Mouse (Mus musculus) MEL (cell line): Measurements from ENCODE around the gene Dtx3l. TPM values are rescaled to one million over a fixed set of nuclear protein-coding genes. Genes with fewer than 3 reads are reported as not detected.

Source experiments
- DNase-seq: peaks from one replicate; pipeline ENCODE4 v3.0.0; 2011; ENCODE audit warnings: low read depth, low spot score
- H3K27ac ChIP-seq: 2 replicates; pipeline ENCODE4 v1.5.1; 2012; ENCODE audit warnings: low read depth, mild to moderate bottlenecking, control low read depth, low read length, moderate library complexity; ENCODE audit not compliant: control insufficient read depth
- H3K27me3 ChIP-seq, 2 experiments: fragments of 150-350 bp in 1 of 2; sonication (generic) in 1 of 2; 2 replicates each; pipeline ENCODE4 v1.6.1; 2012; ENCODE audit warnings: low read length in 2 of 2, mild to moderate bottlenecking in 2 of 2, improper control_type of control experiment in 1 of 2, moderate library complexity in 1 of 2; ENCODE audit not compliant: insufficient read depth in 2 of 2, control insufficient read depth in 1 of 2
- H3K36me3 ChIP-seq, 2 experiments: 2 replicates each; pipeline ENCODE4 v1.6.1; 2012 to 2014; ENCODE audit warnings: low read length in 2 of 2, improper control_type of control experiment in 1 of 2, inconsistent platforms in 1 of 2, mild to moderate bottlenecking in 1 of 2; ENCODE audit not compliant: insufficient read depth in 2 of 2, control insufficient read depth in 1 of 2
- H3K4me1 ChIP-seq, 2 experiments: fragments of 150-350 bp in 1 of 2; sonication (generic) in 1 of 2; 2 replicates each; pipeline ENCODE4 v1.6.1; 2012; ENCODE audit warnings: low read length in 2 of 2, improper control_type of control experiment in 1 of 2, mild to moderate bottlenecking in 1 of 2; ENCODE audit not compliant: insufficient read depth in 2 of 2, control insufficient read depth in 1 of 2
- H3K4me3 ChIP-seq, 2 experiments: fragments of 150-350 bp in 1 of 2; sonication (generic) in 1 of 2; 2 replicates each; pipeline ENCODE4 v1.5.1; 2012; ENCODE audit warnings: low read depth in 2 of 2, low read length in 2 of 2, mild to moderate bottlenecking in 2 of 2, moderate library complexity in 2 of 2, control low read depth in 1 of 2, improper control_type of control experiment in 1 of 2; ENCODE audit not compliant: control insufficient read depth in 1 of 2, insufficient read depth in 1 of 2
- H3K79me2 ChIP-seq: 2 replicates; pipeline ENCODE4 v1.6.1; 2012; ENCODE audit warnings: mild to moderate bottlenecking, low read length, moderate library complexity; ENCODE audit not compliant: control insufficient read depth, poor library complexity, insufficient read depth
- H3K9ac ChIP-seq: 2 replicates; pipeline ENCODE4 v1.6.1; 2012; ENCODE audit warnings: low read depth, mild to moderate bottlenecking, control low read depth, low read length, moderate library complexity; ENCODE audit not compliant: control insufficient read depth, poor library complexity, severe bottlenecking
- H3K9me3 ChIP-seq: fragments of 150-350 bp; sonication (generic); replicated peaks from 2 replicates; pipeline ENCODE4 v1.6.1; 2012; ENCODE audit warnings: mild to moderate bottlenecking, low read length, improper control_type of control experiment, moderate library complexity; ENCODE audit not compliant: insufficient read depth
- BHLHE40 ChIP-seq: IDR thresholded peaks from 2 replicates; pipeline ENCODE4 v1.6.1; 2012; ENCODE audit warnings: low read depth, mild to moderate bottlenecking, inconsistent platforms, low read length, improper control_type of control experiment, borderline replicate concordance
- CHD2 ChIP-seq: IDR thresholded peaks from 2 replicates; pipeline ENCODE4 v1.6.1; 2011; ENCODE audit warnings: low read length, improper control_type of control experiment
- CTCF ChIP-seq, 3 experiments: IDR thresholded peaks in 2 of 3; conservative IDR thresholded peaks in 1 of 3; 2 replicates each; pipeline ENCODE4 v1.5.1; 2011 to 2012; ENCODE audit warnings: low read length in 3 of 3, low read depth in 2 of 3, mild to moderate bottlenecking in 2 of 3, improper control_type of control experiment in 1 of 3, inconsistent platforms in 1 of 3, mixed read lengths in 1 of 3, moderate library complexity in 1 of 3; ENCODE audit not compliant: control insufficient read depth in 1 of 3, insufficient read depth in 1 of 3, poor library complexity in 1 of 3, severe bottlenecking in 1 of 3
- ELF1 ChIP-seq: IDR thresholded peaks from 2 replicates; pipeline ENCODE4 v1.6.1; 2014; ENCODE audit warnings: low read depth, mild to moderate bottlenecking, inconsistent platforms, low read length, improper control_type of control experiment, moderate library complexity
- EP300 ChIP-seq, 2 experiments: IDR thresholded peaks; 2 replicates each; pipeline ENCODE4 v1.6.1; 2011; ENCODE audit warnings: improper control_type of control experiment in 2 of 2, low read length in 2 of 2, low read depth in 1 of 2, mild to moderate bottlenecking in 1 of 2
- ETS1 ChIP-seq: IDR thresholded peaks from 2 replicates; pipeline ENCODE4 v1.6.1; 2012; ENCODE audit warnings: low read depth, mild to moderate bottlenecking, inconsistent platforms, low read length, improper control_type of control experiment, moderate library complexity
- GABPA ChIP-seq: IDR thresholded peaks from 2 replicates; pipeline ENCODE4 v1.6.1; 2012; ENCODE audit warnings: low read depth, mild to moderate bottlenecking, inconsistent platforms, low read length, improper control_type of control experiment, moderate library complexity
- GATA1 ChIP-seq: IDR thresholded peaks from 2 replicates; pipeline ENCODE4 v1.6.1; 2011; ENCODE audit warnings: low read depth, low read length, improper control_type of control experiment
- HCFC1 ChIP-seq: IDR thresholded peaks from 2 replicates; pipeline ENCODE4 v1.6.1; 2012; ENCODE audit warnings: low read depth, mild to moderate bottlenecking, inconsistent platforms, low read length, improper control_type of control experiment, moderate library complexity
- JUND ChIP-seq: IDR thresholded peaks from 2 replicates; pipeline ENCODE4 v1.6.1; 2011; ENCODE audit warnings: low read depth, mild to moderate bottlenecking, improper control_type of control experiment, low read length
- KAT2A ChIP-seq: conservative IDR thresholded peaks from 2 replicates; pipeline ENCODE4 v1.6.1; 2012; ENCODE audit warnings: low read depth, low read length, improper control_type of control experiment, inconsistent platforms
- MAX ChIP-seq: IDR thresholded peaks from 2 replicates; pipeline ENCODE4 v1.6.1; 2011; ENCODE audit warnings: low read length, improper control_type of control experiment
- MAZ ChIP-seq: IDR thresholded peaks from 2 replicates; pipeline ENCODE4 v1.6.1; 2012; ENCODE audit warnings: low read depth, mild to moderate bottlenecking, inconsistent platforms, low read length, improper control_type of control experiment
- MEF2A ChIP-seq: IDR thresholded peaks from 2 replicates; pipeline ENCODE4 v1.6.1; 2014; ENCODE audit warnings: low read depth, mild to moderate bottlenecking, inconsistent platforms, low read length, improper control_type of control experiment; ENCODE audit not compliant: poor library complexity, insufficient replicate concordance, severe bottlenecking; ENCODE audit errors: extremely low read depth
- MXI1 ChIP-seq: IDR thresholded peaks from 2 replicates; pipeline ENCODE4 v1.6.1; 2011; ENCODE audit warnings: mild to moderate bottlenecking, low read depth, low read length, improper control_type of control experiment
- MYC ChIP-seq: IDR thresholded peaks from 2 replicates; pipeline ENCODE4 v1.6.1; 2011; ENCODE audit warnings: low read depth, mild to moderate bottlenecking, low read length, improper control_type of control experiment, moderate library complexity
- NELFE ChIP-seq: IDR thresholded peaks from 2 replicates; pipeline ENCODE4 v1.6.1; 2011; ENCODE audit warnings: low read depth, low read length, improper control_type of control experiment
- POLR2A ChIP-seq, 2 experiments: IDR thresholded peaks; 2 replicates each; pipeline ENCODE4 v1.6.1; 2011 to 2012; ENCODE audit warnings: low read length in 2 of 2, mild to moderate bottlenecking in 2 of 2, control low read depth in 1 of 2, improper control_type of control experiment in 1 of 2, low read depth in 1 of 2, moderate library complexity in 1 of 2; ENCODE audit not compliant: control insufficient read depth in 1 of 2, insufficient read depth in 1 of 2, poor library complexity in 1 of 2
- POLR2AphosphoS2 ChIP-seq: IDR thresholded peaks from 2 replicates; pipeline ENCODE4 v1.6.1; 2011; ENCODE audit warnings: low read length, improper control_type of control experiment
- POLR2AphosphoS5 ChIP-seq: IDR thresholded peaks from 2 replicates; pipeline ENCODE4 v1.6.1; 2012; ENCODE audit warnings: low read depth, borderline replicate concordance, mild to moderate bottlenecking, inconsistent platforms, low read length, moderate library complexity, mixed read lengths
- RAD21 ChIP-seq: IDR thresholded peaks from 2 replicates; pipeline ENCODE4 v1.6.1; 2011; ENCODE audit warnings: mild to moderate bottlenecking, low read depth, low read length, improper control_type of control experiment
- RCOR1 ChIP-seq: IDR thresholded peaks from 2 replicates; pipeline ENCODE4 v1.6.1; 2012; ENCODE audit warnings: low read depth, mild to moderate bottlenecking, inconsistent platforms, low read length, improper control_type of control experiment
- SIN3A ChIP-seq: IDR thresholded peaks from 2 replicates; pipeline ENCODE4 v1.6.1; 2012; ENCODE audit warnings: low read length, improper control_type of control experiment, inconsistent platforms
- TAL1 ChIP-seq: IDR thresholded peaks from 2 replicates; pipeline ENCODE4 v1.6.1; 2012; ENCODE audit warnings: mild to moderate bottlenecking, inconsistent platforms, low read length, moderate library complexity, mixed read lengths
- UBTF ChIP-seq: IDR thresholded peaks from 2 replicates; pipeline ENCODE4 v1.6.1; 2012; ENCODE audit warnings: low read depth, mild to moderate bottlenecking, inconsistent platforms, low read length, improper control_type of control experiment, moderate library complexity, borderline replicate concordance; ENCODE audit not compliant: insufficient read depth
- USF2 ChIP-seq, 2 experiments: IDR thresholded peaks; 2 replicates each; pipeline ENCODE4 v1.6.1; 2011 to 2012; ENCODE audit warnings: improper control_type of control experiment in 2 of 2, low read length in 2 of 2, borderline replicate concordance in 1 of 2, inconsistent platforms in 1 of 2, low read depth in 1 of 2, mild to moderate bottlenecking in 1 of 2; ENCODE audit not compliant: insufficient read depth in 1 of 2
- ZKSCAN1 ChIP-seq: IDR thresholded peaks from 2 replicates; pipeline ENCODE4 v1.6.1; 2012; ENCODE audit warnings: low read depth, mild to moderate bottlenecking, inconsistent platforms, low read length, improper control_type of control experiment, moderate library complexity
- polyA plus RNA-seq, 2 experiments: library from polyadenylated mRNA; stranded (reverse) in 1 of 2; unstranded in 1 of 2; fragments of >175 nt in 1 of 2; fragments of >200 nt in 1 of 2; gene quantifications; 2 replicates each; pipeline versions ENCODE4 v1.2.1 to v1.2.4; 2012; ENCODE audit warnings: low replicate concordance in 2 of 2, low read depth in 1 of 2; ENCODE audit not compliant: insufficient read length in 2 of 2, insufficient read depth in 1 of 2, missing spikeins in 1 of 2
- total RNA-seq: library from RNA; depleted of rRNA; stranded (reverse); fragments of 300-350 nt; gene quantifications from 2 replicates; pipeline ENCODE4 v1.2.3, GENCODE M21; 2012

Gene Dtx3l
- total and polyA plus RNA-seq, 3 experiments = 3.9 to 6.0 TPM; not detected in 1

DNA sequence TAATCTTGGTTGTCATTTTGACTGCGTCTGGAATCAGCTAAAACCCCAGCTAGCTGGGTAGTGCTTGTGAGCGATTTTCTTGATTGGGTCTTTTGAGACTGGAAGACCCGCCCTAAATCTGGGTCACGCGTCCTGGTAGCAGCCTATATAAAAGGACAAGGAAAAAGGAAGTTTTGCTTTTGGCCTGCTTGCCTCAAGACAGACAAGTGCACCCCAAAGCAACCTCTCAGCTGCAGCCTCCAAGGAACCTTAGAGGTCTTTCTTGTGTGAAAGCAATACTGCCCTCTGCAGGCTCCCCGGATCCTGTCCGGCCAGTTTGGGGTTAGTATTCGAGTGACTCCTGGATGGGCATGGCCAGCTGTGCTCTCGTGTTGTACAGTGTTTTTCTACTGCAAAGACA is 739 bp upstream of the Dtx3l start (continued):
- 0 out of 2 replicates have a peak, but pooled peaks have one; percentile 65 for TF ChIP-seq RCOR1
- TF ChIP-seq POLR2A (IDR thresholded peaks at IDR 0.05; ENCODE audit: control insufficient read depth in 1 of 2, insufficient read depth in 1 of 2, low read depth in 1 of 2, low read length in 2 of 2, poor library complexity in 1 of 2) = peak; percentile 43 to 97; a peak in 2 of 4 replicates
- peak; percentile 71; the same call in 1 of the 2 replicates for TF ChIP-seq HCFC1
- peak; percentile 71; the same call in 1 of the 2 replicates for TF ChIP-seq BHLHE40
- peak; percentile 51; the same call in 1 of the 2 replicates for TF ChIP-seq ETS1
- peak; percentile 79 for TF ChIP-seq SIN3A
- no peak for TF ChIP-seq GABPA
- peak; percentile 10; the same call in 1 of the 2 replicates for TF ChIP-seq MAZ
- no peak for TF ChIP-seq TAL1
- no peak for TF ChIP-seq MEF2A
- peak; percentile 76 for TF ChIP-seq MXI1
- TF ChIP-seq POLR2AphosphoS2 = peak; percentile 27; the same call in 1 of the 2 replicates
- TF ChIP-seq MYC = peak; percentile 73
- TF ChIP-seq NELFE = peak; percentile 71
- TF ChIP-seq USF2 (IDR thresholded peaks at IDR 0.05; ENCODE audit: borderline replicate concordance in 1 of 2, insufficient read depth in 1 of 2, low read depth in 1 of 2, low read length in 2 of 2) = peak in 1 of 2 experiments; percentile 56; a peak in 1 of 4 replicates
- TF ChIP-seq MAX = peak; percentile 78
- TF ChIP-seq POLR2AphosphoS5 = peak; percentile 83; the same call in 1 of the 2 replicates
- no peak for TF ChIP-seq GATA1
- peak; percentile 76 to 85 (median 78) for TF ChIP-seq CTCF (IDR thresholded peaks at IDR 0.05 in 2 of 3, conservative IDR thresholded peaks at IDR 0.05 in 1 of 3; ENCODE audit: control insufficient read depth in 1 of 3, insufficient read depth in 1 of 3, low read depth in 2 of 3, low read length in 3 of 3, poor library complexity in 1 of 3, severe bottlenecking in 1 of 3)
- TF ChIP-seq ZKSCAN1 = no peak
- TF ChIP-seq RAD21 = peak; percentile 48
- TF ChIP-seq, all 39 proteins: peak for 22

- peaks cover 0 to 4% of the 10 kb centered on the region in 2 experiments; a peak in 1 of 4 replicates for H3K36me3 ChIP-seq
- H3K9me3 ChIP-seq = no peaks in the 10 kb centered on the region
- no peaks in the 10 kb centered on the region for H3K27me3 ChIP-seq
- no peak for DNase-seq
- TF ChIP-seq CHD2 = peak; percentile 41; the same call in 1 of the 2 replicates
- TF ChIP-seq ELF1 = no peak
- 0 out of 2 replicates have a peak, but pooled peaks have one; percentile 47 for TF ChIP-seq MAZ
- 0 out of 2 replicates have a peak, but pooled peaks have one; percentile 11 for TF ChIP-seq BHLHE40
- TF ChIP-seq GATA1 = no peak
- no peak for TF ChIP-seq JUND
- TF ChIP-seq EP300 (IDR thresholded peaks at IDR 0.05; ENCODE audit: low read depth in 1 of 2, low read length in 2 of 2) = 0 out of 4 replicates have a peak, but pooled peaks of 1 of the 2 experiments have one; percentile 8
- no peak for TF ChIP-seq UBTF
- 0 out of 2 replicates have a peak, but pooled peaks have one; percentile 22 for TF ChIP-seq KAT2A
- H3K27ac ChIP-seq = peak overlapping the region; percentile 53
- H3K4me1 ChIP-seq = peaks cover 0 to 8% of the 10 kb centered on the region in 2 experiments; a peak in 2 of 4 replicates
- H3K79me2 ChIP-seq = peaks cover 7% of the 10 kb centered on the region; the same call in 1 of the 2 replicates
- peak overlapping the region; percentile 92 for H3K9ac ChIP-seq
- H3K4me3 ChIP-seq = peak overlapping the region; percentile 97 to 99
Measured at GRCm38 (mm10) chr16:35939261-35939660, 310 bp upstream of the Dtx3l start.
